ENCODE assay signal across 9 mouse cellular contexts in genomic region chr4:32889246-32889645, GRCm38 (mm10).
A peak's percentile ranks its signal among the peaks of the same experiment; 100 is the strongest.
DNase-seq lines count a peak whose midpoint lies in the region; ATAC-seq lines count a peak whose summit lies in the region.
"Had no signal": no experiment of that assay in that cellular context is flagged by ENCODE, and none has a peak within 500 bp of the region (broad histone marks: within the 10 kb centered on the region; RNA-seq: fewer than 3 reads in every experiment).

No protein-coding gene starts in this region.

- H3K27ac ChIP-seq in intestine, embryonic 14.5 days (ENCODE audit: low read depth): peak overlapping the region; percentile 45; the same call in 1 of the 2 replicates
- peak overlapping the region; percentile 50 for H3K27ac ChIP-seq in neural tube, embryonic 14.5 days (ENCODE audit: low read depth, low read length)

- H3K4me1 ChIP-seq in intestine, embryonic 14.5 days (replicated peaks; ENCODE audit: control insufficient read depth, insufficient read depth, low read length): peaks cover 7% of the 10 kb centered on the region
- H3K4me1 ChIP-seq in neural tube, embryonic 14.5 days (ENCODE audit: control insufficient read depth, insufficient read depth, low read length): peaks cover 8% of the 10 kb centered on the region; the same call in 1 of the 2 replicates

- no peak; the same call in 1 of the 2 replicates for ATAC-seq in intestine, embryonic 14.5 days (replicated peaks; ENCODE audit: low FRiP score, low TSS enrichment, low read depth)
- peak; percentile 85 for ATAC-seq in neural tube, embryonic 14.5 days (ENCODE audit: low read depth)

- no peaks in the 10 kb centered on the region for H3K27me3 ChIP-seq in intestine, embryonic 14.5 days (replicated peaks; ENCODE audit: control insufficient read depth, insufficient read depth, low read length)
- H3K27me3 ChIP-seq in neural tube, embryonic 14.5 days (ENCODE audit: control insufficient read depth, insufficient read depth, low read length): no peaks in the 10 kb centered on the region

- peak; percentile 62 for DNase-seq in right cerebral cortex, adult 18-20 months
- no peak for DNase-seq in right cerebral cortex, postnatal 25 days
- peak; percentile 65 to 68 for DNase-seq in cerebellum, postnatal 14 days
- DNase-seq in heart, adult 18-20 months: peak; percentile 81 to 82
- DNase-seq in intestine, embryonic 14.5 days (ENCODE audit: low spot score): peak; percentile 63
- peak; percentile 39 to 68 for DNase-seq in left cerebral cortex, postnatal 25 days (ENCODE audit: low spot score in 2 of 2)
- no peak for DNase-seq in embryo, embryonic 10 days (ENCODE audit: low spot score)

- WGBS in intestine, embryonic 14.5 days: 35% methylated on average over 11 of the region's 11 CpGs
- WGBS in neural tube, embryonic 14.5 days: 35% methylated on average over 11 of the region's 11 CpGs

- 0 out of 2 replicates have a peak overlapping the region, but pooled peaks have one; percentile 11 for H3K4me2 ChIP-seq in intestine, embryonic 14.5 days (ENCODE audit: low read length)
- no peak overlapping the region for H3K4me2 ChIP-seq in neural tube, embryonic 14.5 days (ENCODE audit: low read depth, low read length)

- no peaks in the 10 kb centered on the region for H3K36me3 ChIP-seq in intestine, embryonic 14.5 days (ENCODE audit: control insufficient read depth, insufficient read depth, low read length)
- no peaks in the 10 kb centered on the region for H3K36me3 ChIP-seq in neural tube, embryonic 14.5 days (ENCODE audit: control insufficient read depth, insufficient read depth, low read length)
- H3K36me3 ChIP-seq: G1E had no signal

- peaks cover 14% of the 10 kb centered on the region for H3K9me3 ChIP-seq in intestine, embryonic 14.5 days (ENCODE audit: control insufficient read depth, low read length)
- peaks cover 6% of the 10 kb centered on the region for H3K9me3 ChIP-seq in neural tube, embryonic 14.5 days (ENCODE audit: control insufficient read depth, low read length)
- H3K9me3 ChIP-seq: G1E had no signal

- H3K9ac ChIP-seq in intestine, embryonic 14.5 days (ENCODE audit: low read length): no peak overlapping the region
- no peak overlapping the region for H3K9ac ChIP-seq in neural tube, embryonic 14.5 days (replicated peaks; ENCODE audit: low read depth, low read length)

- no peak overlapping the region for H3K4me3 ChIP-seq in intestine, embryonic 14.5 days (ENCODE audit: low read depth, low read length)
- H3K4me3 ChIP-seq in neural tube, embryonic 14.5 days (ENCODE audit: low read depth, low read length): no peak overlapping the region

- intact Hi-C loops in left cerebral cortex, postnatal 25 days (cut with DNase I): no loop called here

Comparison
In these comparisons a context has a peak if more than half of its experiments do, and no peak if none do; other contexts are left out.
1. DNase-seq: peak in right cerebral cortex, adult 18-20 months (single experiment), cerebellum, postnatal 14 days (2 of 2), heart, adult 18-20 months (2 of 2), intestine, embryonic 14.5 days (single experiment) and left cerebral cortex, postnatal 25 days (2 of 2); none in right cerebral cortex, postnatal 25 days (single experiment) and embryo, embryonic 10 days (single experiment).